Mouse (Mus musculus) embryonic facial prominence, embryonic 10.5 days (tissue): ENCODE data around the gene Olfr243. TPM values are rescaled to one million over a fixed set of nuclear protein-coding genes. Genes with fewer than 3 reads are reported as not detected.

ENCODE experiments used
- polyA plus RNA-seq: library from polyadenylated mRNA; unstranded; fragments of >200 nt; fragmentation: Nextera tagmentation; extraction: Ambion mirVana; gene quantifications from 2 replicates; pipeline ENCODE4 v1.2.1, GENCODE M21; 2016

The Olfr243 gene
- polyA plus RNA-seq, 1 experiment from 2014 or later: not detected

Other genes starting within 250 kb of the Olfr243 start
- gene Olfr608, start 244.8 kb upstream of the Olfr243 start, polyA plus RNA-seq: not detected in 2 replicates
- not detected in 2 replicates for gene Olfr609, start 216.6 kb upstream of the Olfr243 start, polyA plus RNA-seq
- gene Olfr610, start 202.5 kb upstream of the Olfr243 start, polyA plus RNA-seq: not detected in 2 replicates
- gene Olfr611, start 193.8 kb upstream of the Olfr243 start, polyA plus RNA-seq: not detected in 2 replicates
- not detected in 2 replicates for gene Olfr612, start 172.0 kb upstream of the Olfr243 start, polyA plus RNA-seq
- not detected in 2 replicates for gene Olfr613, start 166.6 kb upstream of the Olfr243 start, polyA plus RNA-seq
- gene Olfr615, start 158.6 kb upstream of the Olfr243 start, polyA plus RNA-seq: not detected in 2 replicates
- gene Olfr616, start 145.5 kb upstream of the Olfr243 start, polyA plus RNA-seq: not detected in 2 replicates
- not detected in 2 replicates for gene Olfr617, start 141.6 kb upstream of the Olfr243 start, polyA plus RNA-seq
- gene Olfr618, start 124.6 kb upstream of the Olfr243 start, polyA plus RNA-seq: not detected in 2 replicates
- gene Olfr619, start 114.1 kb upstream of the Olfr243 start, polyA plus RNA-seq: not detected in 2 replicates
- gene Olfr620, start 102.1 kb upstream of the Olfr243 start, polyA plus RNA-seq: not detected in 2 replicates
- gene Olfr622, start 72.0 kb upstream of the Olfr243 start, polyA plus RNA-seq: not detected in 2 replicates
- gene Olfr623, start 51.0 kb upstream of the Olfr243 start, polyA plus RNA-seq: not detected in 2 replicates
- gene Olfr624, start 43.5 kb upstream of the Olfr243 start, polyA plus RNA-seq: 0.04 and 0.05 TPM in 2 replicates
- gene Olfr625-ps1, start 32.0 kb upstream of the Olfr243 start, polyA plus RNA-seq: not detected in 2 replicates
- gene Olfr628, start 15.7 kb downstream of the Olfr243 start, polyA plus RNA-seq: not detected in 2 replicates
- not detected in 2 replicates for gene Olfr629, start 30.3 kb downstream of the Olfr243 start, polyA plus RNA-seq
- not detected in 2 replicates for gene Olfr630, start 42.7 kb downstream of the Olfr243 start, polyA plus RNA-seq
- gene Olfr69, start 56.9 kb downstream of the Olfr243 start, polyA plus RNA-seq: not detected in 2 replicates
- gene Olfr68, start 65.0 kb downstream of the Olfr243 start, polyA plus RNA-seq: not detected in 2 replicates
- not detected in 2 replicates for gene Olfr67, start 77.2 kb downstream of the Olfr243 start, polyA plus RNA-seq
- 142 and 287 TPM in 2 replicates for gene Hbb-bt, start 99.3 kb downstream of the Olfr243 start, polyA plus RNA-seq
- gene Hbb-bs, start 113.4 kb downstream of the Olfr243 start, polyA plus RNA-seq: 53.2 and 94.1 TPM in 2 replicates
- gene Hbb-bh2, start 125.8 kb downstream of the Olfr243 start, polyA plus RNA-seq: 0.29 TPM in 1 of 2 replicates, not detected in the other
- 2,995 and 3,161 TPM in 2 replicates for gene Hbb-bh1, start 128.5 kb downstream of the Olfr243 start, polyA plus RNA-seq
- gene Hbb-y, start 138.5 kb downstream of the Olfr243 start, polyA plus RNA-seq: 6,247 and 7,270 TPM in 2 replicates
- gene Olfr66, start 171.6 kb downstream of the Olfr243 start, polyA plus RNA-seq: not detected in 2 replicates
- gene Olfr64, start 179.8 kb downstream of the Olfr243 start, polyA plus RNA-seq: not detected in 2 replicates
- gene Olfr65, start 188.8 kb downstream of the Olfr243 start, polyA plus RNA-seq: not detected in 2 replicates
- gene Olfr631, start 214.2 kb downstream of the Olfr243 start, polyA plus RNA-seq: not detected in 2 replicates
- not detected in 2 replicates for gene Olfr632, start 219.7 kb downstream of the Olfr243 start, polyA plus RNA-seq
- 0.05 TPM in 1 of 2 replicates, not detected in the other for gene Olfr633, start 229.8 kb downstream of the Olfr243 start, polyA plus RNA-seq